Mouse (Mus musculus): ENCODE measurements around the gene Polr2h. TPM values are rescaled to one million over a fixed set of nuclear protein-coding genes. Genes with fewer than 3 reads are reported as not detected.
"Not testable (repeated sequence)": the region's sequence is repeated elsewhere in the genome, so short reads cannot be mapped to it uniquely, and the experiment has no call there.

The Polr2h gene
- total RNA-seq (2015) (34.7 and 36.7 TPM in 2 replicates), total RNA-seq (2017) (27.8 and 29.2 TPM in 2 replicates)

GRCm38 (mm10) chr16:20717181-20717977 is at the start of gene Polr2h, which contains the start of gene Clcn2:
Gene Polr2h (plus strand): TSS chr16:20717665.
Gene Clcn2 (minus strand): TSS chr16:20717746.
- ATAC-seq (ENCODE audit: poor library complexity, severe bottlenecking), result peak; percentile 90

GRCm38 (mm10) chr16:20668013-20668412 is 49.5 kb upstream of the Polr2h start, which contains the start of gene Eif4g1:
Gene Eif4g1 (plus strand): TSS chr16:20668313.
- ATAC-seq (ENCODE audit: poor library complexity, severe bottlenecking), result not testable (repeated sequence)

GRCm38 (mm10) chr16:20670291-20670690 is 47.2 kb upstream of the Polr2h start:
- no peak for ATAC-seq (ENCODE audit: poor library complexity, severe bottlenecking)

- no peak for ATAC-seq (ENCODE audit: poor library complexity, severe bottlenecking)
Observed at GRCm38 (mm10) chr16:20671886-20672285, 45.6 kb upstream of the Polr2h start.

GRCm38 (mm10) chr16:20672500-20672902 is 45.0 kb upstream of the Polr2h start:
- ATAC-seq (ENCODE audit: poor library complexity, severe bottlenecking), result peak; percentile 89

- peak; percentile 63 for ATAC-seq (ENCODE audit: poor library complexity, severe bottlenecking)
Observed at GRCm38 (mm10) chr16:20672965-20673705, 44.3 kb upstream of the Polr2h start.

- ATAC-seq (ENCODE audit: poor library complexity, severe bottlenecking), result no peak
Observed at GRCm38 (mm10) chr16:20673706-20674303, 43.7 kb upstream of the Polr2h start.

- no peak for ATAC-seq (ENCODE audit: poor library complexity, severe bottlenecking)
Observed at GRCm38 (mm10) chr16:20675213-20675612, 42.3 kb upstream of the Polr2h start.

- ATAC-seq (ENCODE audit: poor library complexity, severe bottlenecking), result no peak
Observed at GRCm38 (mm10) chr16:20676702-20677101, 40.8 kb upstream of the Polr2h start.

- no peak for ATAC-seq (ENCODE audit: poor library complexity, severe bottlenecking)
Observed at GRCm38 (mm10) chr16:20677380-20677779, 40.1 kb upstream of the Polr2h start.

GRCm38 (mm10) chr16:20677974-20678675 is 39.3 kb upstream of the Polr2h start:
- ATAC-seq (ENCODE audit: poor library complexity, severe bottlenecking), result peak; percentile 81

GRCm38 (mm10) chr16:20690774-20691173 is 26.7 kb upstream of the Polr2h start:
- no peak for ATAC-seq (ENCODE audit: poor library complexity, severe bottlenecking)

GRCm38 (mm10) chr16:20691617-20692016 is 25.8 kb upstream of the Polr2h start:
- no peak for ATAC-seq (ENCODE audit: poor library complexity, severe bottlenecking)

- ATAC-seq (ENCODE audit: poor library complexity, severe bottlenecking), result no peak
Observed at GRCm38 (mm10) chr16:20692241-20692965, 25.1 kb upstream of the Polr2h start.

- ATAC-seq (ENCODE audit: poor library complexity, severe bottlenecking), result peak; percentile 83
Observed at GRCm38 (mm10) chr16:20693111-20693701, 24.3 kb upstream of the Polr2h start, which contains the start of gene Fam131a. Gene Fam131a (plus strand): TSS chr16:20693241.

GRCm38 (mm10) chr16:20694781-20695180 is 22.7 kb upstream of the Polr2h start:
- peak; percentile 58 for ATAC-seq (ENCODE audit: poor library complexity, severe bottlenecking)

GRCm38 (mm10) chr16:20695622-20696323 is 21.7 kb upstream of the Polr2h start:
- ATAC-seq (ENCODE audit: poor library complexity, severe bottlenecking), result no peak

GRCm38 (mm10) chr16:20699266-20699665 is 18.2 kb upstream of the Polr2h start:
- ATAC-seq (ENCODE audit: poor library complexity, severe bottlenecking), result no peak

- no peak for ATAC-seq (ENCODE audit: poor library complexity, severe bottlenecking)
Observed at GRCm38 (mm10) chr16:20700036-20700435, 17.4 kb upstream of the Polr2h start.

All from megakaryocyte, adult 5-6 weeks (primary cell).